Mouse (Mus musculus) testis, adult 2 months (tissue): ENCODE data around the gene Pik3ca.

Experiments
- CTCF ChIP-seq: fragments of 200-500 bp; IDR thresholded peaks from 2 replicates; pipeline ENCODE4 v1.5.1; 2012; ENCODE audit warnings: low read depth, mild to moderate bottlenecking, inconsistent platforms, low read length, moderate library complexity; ENCODE audit not compliant: control insufficient read depth, insufficient read depth, insufficient replicate concordance
- POLR2A ChIP-seq: fragments of 200-500 bp; IDR thresholded peaks from 2 replicates; pipeline ENCODE4 v1.6.1; 2012; ENCODE audit warnings: low read depth, mild to moderate bottlenecking, inconsistent platforms, low read length, moderate library complexity; ENCODE audit not compliant: control insufficient read depth

DNA sequence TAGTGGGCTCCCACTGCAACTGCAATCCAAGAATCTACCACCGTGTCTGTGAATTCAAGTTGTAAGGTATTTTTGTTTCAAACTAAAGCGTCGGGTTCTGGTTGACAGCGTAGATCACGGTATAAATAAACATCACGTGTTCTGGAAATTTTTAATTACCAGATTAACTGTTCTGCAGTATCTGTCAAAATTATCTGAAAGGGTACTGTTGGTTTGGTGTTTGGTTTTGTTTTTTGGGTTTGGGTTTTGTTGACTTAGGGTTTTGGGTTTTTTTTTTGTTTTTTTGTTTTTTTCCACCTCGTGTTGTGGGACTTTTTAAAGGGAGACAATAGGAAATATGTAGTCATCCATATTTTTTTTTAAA lies 686 bp downstream of the Pik3ca start:
- TF ChIP-seq CTCF (no peak), POLR2A (no peak)
